Mouse (Mus musculus) MEL (cell line): ENCODE measurements at regions not wholly inside any gene's neighbourhood (a gene's known extent, or its start where the extent isn't known, plus 50 kb on each side); places are given as distances from the start of the nearest gene placed in this dataset.

Experiments used
- CTCF ChIP-seq, 3 experiments: IDR thresholded peaks in 2 of 3; conservative IDR thresholded peaks in 1 of 3; 2 replicates each; pipeline ENCODE4 v1.5.1; 2011 to 2012; ENCODE audit warnings: low read length in 3 of 3, low read depth in 2 of 3, mild to moderate bottlenecking in 2 of 3, improper control_type of control experiment in 1 of 3, inconsistent platforms in 1 of 3, mixed read lengths in 1 of 3, moderate library complexity in 1 of 3; ENCODE audit not compliant: control insufficient read depth in 1 of 3, insufficient read depth in 1 of 3, poor library complexity in 1 of 3, severe bottlenecking in 1 of 3
- E2F4 ChIP-seq: IDR thresholded peaks from 2 replicates; pipeline ENCODE4 v1.6.1; 2011; ENCODE audit warnings: low read depth, low read length, improper control_type of control experiment, borderline replicate concordance
- EP300 ChIP-seq, 2 experiments: IDR thresholded peaks; 2 replicates each; pipeline ENCODE4 v1.6.1; 2011; ENCODE audit warnings: improper control_type of control experiment in 2 of 2, low read length in 2 of 2, low read depth in 1 of 2, mild to moderate bottlenecking in 1 of 2
- GABPA ChIP-seq: IDR thresholded peaks from 2 replicates; pipeline ENCODE4 v1.6.1; 2012; ENCODE audit warnings: low read depth, mild to moderate bottlenecking, inconsistent platforms, low read length, improper control_type of control experiment, moderate library complexity
- MAX ChIP-seq: IDR thresholded peaks from 2 replicates; pipeline ENCODE4 v1.6.1; 2011; ENCODE audit warnings: low read length, improper control_type of control experiment
- NRF1 ChIP-seq: IDR thresholded peaks from 2 replicates; pipeline ENCODE4 v1.6.1; 2014; ENCODE audit warnings: low read depth, mild to moderate bottlenecking, inconsistent platforms, low read length, improper control_type of control experiment, moderate library complexity; ENCODE audit not compliant: poor library complexity, insufficient read depth, severe bottlenecking
- POLR2AphosphoS5 ChIP-seq: IDR thresholded peaks from 2 replicates; pipeline ENCODE4 v1.6.1; 2012; ENCODE audit warnings: low read depth, borderline replicate concordance, mild to moderate bottlenecking, inconsistent platforms, low read length, moderate library complexity, mixed read lengths
- TAL1 ChIP-seq: IDR thresholded peaks from 2 replicates; pipeline ENCODE4 v1.6.1; 2012; ENCODE audit warnings: mild to moderate bottlenecking, inconsistent platforms, low read length, moderate library complexity, mixed read lengths
- TCF12 ChIP-seq: IDR thresholded peaks from 2 replicates; pipeline ENCODE4 v1.6.1; 2014; ENCODE audit warnings: low read depth, mild to moderate bottlenecking, inconsistent platforms, low read length, improper control_type of control experiment, moderate library complexity
- USF2 ChIP-seq, 2 experiments: IDR thresholded peaks; 2 replicates each; pipeline ENCODE4 v1.6.1; 2011 to 2012; ENCODE audit warnings: improper control_type of control experiment in 2 of 2, low read length in 2 of 2, borderline replicate concordance in 1 of 2, inconsistent platforms in 1 of 2, low read depth in 1 of 2, mild to moderate bottlenecking in 1 of 2; ENCODE audit not compliant: insufficient read depth in 1 of 2

GRCm38 (mm10) chr15:11742346-11742729 lies 164.7 kb downstream of the Npr3 start:
- TF ChIP-seq TCF12: no peak
- no peak for TF ChIP-seq NRF1
- no peak for TF ChIP-seq TAL1
- TF ChIP-seq CTCF (IDR thresholded peaks at IDR 0.05 in 2 of 3, conservative IDR thresholded peaks at IDR 0.05 in 1 of 3; ENCODE audit: control insufficient read depth in 1 of 3, insufficient read depth in 1 of 3, low read depth in 2 of 3, low read length in 3 of 3, poor library complexity in 1 of 3, severe bottlenecking in 1 of 3): no peak
- no peak for TF ChIP-seq EP300 (IDR thresholded peaks at IDR 0.05; ENCODE audit: low read depth in 1 of 2, low read length in 2 of 2)
- TF ChIP-seq MAX: no peak
- no peak for TF ChIP-seq GABPA
- no peak for TF ChIP-seq POLR2AphosphoS5
- no peak for TF ChIP-seq USF2 (IDR thresholded peaks at IDR 0.05; ENCODE audit: borderline replicate concordance in 1 of 2, insufficient read depth in 1 of 2, low read depth in 1 of 2, low read length in 2 of 2)
- no peak for TF ChIP-seq E2F4
